Mouse (Mus musculus) limb, embryonic 12.5 days (tissue): Measurements from ENCODE around the gene Fut1. TPM values are rescaled to one million over a fixed set of nuclear protein-coding genes. Genes with fewer than 3 reads are reported as not detected.
"Not testable (repeated sequence)": the region's sequence is repeated elsewhere in the genome, so short reads cannot be mapped to it uniquely, and the experiment has no call there.

Source experiments
- ATAC-seq: fragments of 200-750 bp; cut with Nextera tagmentation; 2 replicates; pipeline ENCODE4 v1.8.0; 2017; ENCODE audit warnings: low read depth, moderate TSS enrichment; ENCODE audit not compliant: insufficient number of reproducible peaks, insufficient read depth, low FRiP score, low TSS enrichment
- H3K27ac ChIP-seq: fragments of 300-500 bp; sonication (generic); 2 replicates; pipeline ENCODE4 v1.5.1; 2016; ENCODE audit warnings: mild to moderate bottlenecking, moderate library complexity
- H3K27me3 ChIP-seq: fragments of 300-500 bp; sonication (generic); 2 replicates; pipeline ENCODE4 v1.6.1; 2016; ENCODE audit warnings: mild to moderate bottlenecking, moderate library complexity
- H3K36me3 ChIP-seq: fragments of 300-500 bp; sonication (generic); 2 replicates; pipeline ENCODE4 v1.6.1; 2016; ENCODE audit warnings: mild to moderate bottlenecking, moderate library complexity
- H3K4me1 ChIP-seq: fragments of 300-500 bp; sonication (generic); replicated peaks from 2 replicates; pipeline ENCODE4 v1.6.1; 2016
- H3K4me2 ChIP-seq: fragments of 300-500 bp; sonication (generic); 2 replicates; pipeline ENCODE4 v1.6.1; 2016; ENCODE audit warnings: mild to moderate bottlenecking, moderate library complexity
- H3K4me3 ChIP-seq: fragments of 300-500 bp; sonication (generic); replicated peaks from 2 replicates; pipeline ENCODE4 v1.5.1; 2016; ENCODE audit warnings: mild to moderate bottlenecking
- H3K9ac ChIP-seq: fragments of 300-500 bp; sonication (generic); replicated peaks from 2 replicates; pipeline ENCODE4 v1.6.1; 2016; ENCODE audit warnings: mild to moderate bottlenecking, moderate library complexity
- H3K9me3 ChIP-seq: fragments of 300-500 bp; sonication (generic); 2 replicates; pipeline ENCODE4 v1.6.1; 2016; ENCODE audit warnings: mild to moderate bottlenecking, moderate library complexity
- WGBS: fragments of 180-500 bp; shearing (Covaris S2); methylation state at CpG from one replicate; pipeline ENCODE4 v1.1.7; 2016; 5-methylcytosine and 5-hydroxymethylcytosine counted together
- polyA plus RNA-seq: library from polyadenylated mRNA; unstranded; fragments of >200 nt; fragmentation: Nextera tagmentation; extraction: Ambion mirVana; gene quantifications from 2 replicates; pipeline ENCODE4 v1.2.1, GENCODE M21; 2016

Fut1 gene
- polyA plus RNA-seq, 1 experiment from 2014 or later: not detected

DNA sequence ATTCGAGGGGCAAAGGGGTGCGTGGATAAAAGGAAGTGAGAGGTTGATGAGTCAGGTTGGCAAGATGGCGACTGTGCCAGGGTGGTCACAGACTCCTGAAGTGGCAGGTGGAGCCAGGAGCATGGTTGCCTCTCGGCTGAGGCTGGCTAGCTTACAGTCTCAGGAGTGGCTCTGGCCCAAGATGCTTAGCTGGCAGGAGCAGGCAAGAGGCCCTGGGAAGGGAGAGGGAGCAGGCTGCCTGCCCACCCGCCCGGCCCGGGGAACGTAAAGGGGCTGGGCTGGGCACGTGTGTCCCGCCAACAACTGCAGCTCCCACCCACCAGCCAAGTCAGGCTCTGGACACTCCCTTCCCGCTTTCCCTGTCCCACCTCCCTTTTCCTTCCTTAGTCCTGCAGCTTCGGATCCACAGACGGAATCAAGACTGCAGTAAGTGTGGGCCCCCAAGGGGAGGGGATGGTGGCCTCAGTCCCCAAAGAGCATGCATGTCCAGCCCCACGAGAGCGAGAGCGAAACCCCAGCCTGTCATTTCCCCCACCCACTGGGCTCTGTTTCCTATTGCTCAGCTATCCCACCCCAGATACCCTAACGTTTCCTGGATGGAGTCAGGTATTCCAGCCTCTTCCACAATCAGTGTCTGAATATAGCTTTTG lies 24.4 kb downstream of the Fut1 start:
- H3K9ac ChIP-seq: 0 out of 2 replicates have a peak overlapping the region, but pooled peaks have one; percentile 2
- H3K4me1 ChIP-seq: peaks cover 49% of the 10 kb centered on the region
- H3K27ac ChIP-seq: 0 out of 2 replicates have a peak overlapping the region, but pooled peaks have one; percentile 37
- peaks cover 6% of the 10 kb centered on the region; the same call in 1 of the 2 replicates for H3K27me3 ChIP-seq
- no peaks in the 10 kb centered on the region for H3K9me3 ChIP-seq
- H3K4me2 ChIP-seq: peak overlapping the region; percentile 64
- no peak for ATAC-seq
- 63% methylated on average over 17 of the region's 17 CpGs for WGBS
- H3K4me3 ChIP-seq: 0 out of 2 replicates have a peak overlapping the region, but pooled peaks have one; percentile 1
- peaks cover 8% of the 10 kb centered on the region; the same call in 1 of the 2 replicates for H3K36me3 ChIP-seq

DNA sequence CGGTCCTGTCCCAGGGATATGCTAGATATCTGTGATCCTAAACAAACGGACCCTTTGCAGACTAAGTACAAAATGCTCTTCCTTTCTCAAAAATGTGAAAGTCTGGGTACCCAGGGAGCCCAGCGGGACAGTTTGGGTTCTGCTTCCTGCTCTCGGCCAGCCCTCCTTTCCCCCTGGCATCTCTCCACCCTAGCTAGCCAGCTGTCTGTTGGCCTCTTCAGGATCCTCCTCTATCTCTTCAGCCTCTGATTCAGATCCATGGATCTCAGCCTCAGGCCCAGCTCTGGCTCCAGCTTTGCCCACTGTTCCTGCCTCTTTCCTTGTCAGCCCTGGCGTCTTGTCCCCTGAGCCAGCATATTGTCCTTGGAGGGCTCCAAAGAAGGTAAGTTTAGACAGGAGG lies 25.0 kb downstream of the Fut1 start:
- 0 out of 2 replicates have a peak, but pooled peaks cover 3% of the 10 kb centered on the region for H3K36me3 ChIP-seq
- no peak overlapping the region for H3K27ac ChIP-seq
- peak overlapping the region; percentile 48; the same call in 1 of the 2 replicates for H3K4me3 ChIP-seq
- 83% methylated on average over 5 of the region's 5 CpGs for WGBS
- peak overlapping the region; percentile 64 for H3K4me2 ChIP-seq
- H3K9me3 ChIP-seq: no peaks in the 10 kb centered on the region
- H3K27me3 ChIP-seq: peaks cover 6% of the 10 kb centered on the region; the same call in 1 of the 2 replicates
- ATAC-seq: no peak
- H3K4me1 ChIP-seq: peaks cover 49% of the 10 kb centered on the region
- no peak overlapping the region for H3K9ac ChIP-seq

DNA sequence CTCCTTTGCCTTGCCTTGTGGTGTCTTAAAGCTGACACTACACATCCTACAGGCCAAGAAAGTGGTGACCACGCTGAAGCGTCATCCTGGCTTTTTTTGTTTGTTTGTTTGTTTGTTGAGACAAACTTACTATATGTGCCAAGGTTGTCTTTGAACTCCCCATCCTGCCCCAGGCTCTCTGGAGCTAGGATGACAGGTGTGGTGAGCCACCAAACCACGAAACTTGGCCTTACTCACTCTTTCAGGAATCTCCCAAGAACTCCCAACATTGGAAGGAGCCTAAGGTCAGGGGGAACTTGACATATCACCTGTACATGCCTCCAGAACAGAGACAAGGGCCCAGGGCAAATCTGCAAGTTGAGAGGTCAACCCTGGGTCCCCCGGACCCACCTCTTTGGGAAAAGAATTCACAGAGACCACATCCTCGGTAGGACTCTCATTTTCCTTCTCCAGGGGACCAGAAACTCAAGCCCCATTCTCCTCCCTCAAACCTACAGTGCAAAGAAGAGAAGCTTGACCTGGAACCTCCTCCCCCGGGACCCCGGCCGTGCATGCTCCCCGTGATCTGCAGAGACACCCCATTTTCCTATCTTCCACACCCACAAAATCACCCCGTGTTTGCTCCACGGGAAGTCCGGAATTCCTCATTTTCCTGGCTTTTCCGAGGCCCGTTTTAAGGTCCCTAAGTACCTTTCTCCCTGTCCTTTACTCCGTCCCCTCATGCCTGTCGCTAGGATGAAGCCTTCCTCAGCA lies 25.6 kb downstream of the Fut1 start:
- H3K4me2 ChIP-seq: peak overlapping the region; percentile 64
- H3K4me1 ChIP-seq: peaks cover 48% of the 10 kb centered on the region
- peak overlapping the region; percentile 89 for H3K27ac ChIP-seq
- H3K9me3 ChIP-seq: no peaks in the 10 kb centered on the region
- H3K4me3 ChIP-seq: peak overlapping the region; percentile 48
- 37% methylated on average over 16 of the region's 16 CpGs for WGBS
- no peaks in the 10 kb centered on the region for H3K36me3 ChIP-seq
- peaks cover 9% of the 10 kb centered on the region; the same call in 1 of the 2 replicates for H3K27me3 ChIP-seq
- no peak for ATAC-seq
- peak overlapping the region; percentile 65 for H3K9ac ChIP-seq

DNA sequence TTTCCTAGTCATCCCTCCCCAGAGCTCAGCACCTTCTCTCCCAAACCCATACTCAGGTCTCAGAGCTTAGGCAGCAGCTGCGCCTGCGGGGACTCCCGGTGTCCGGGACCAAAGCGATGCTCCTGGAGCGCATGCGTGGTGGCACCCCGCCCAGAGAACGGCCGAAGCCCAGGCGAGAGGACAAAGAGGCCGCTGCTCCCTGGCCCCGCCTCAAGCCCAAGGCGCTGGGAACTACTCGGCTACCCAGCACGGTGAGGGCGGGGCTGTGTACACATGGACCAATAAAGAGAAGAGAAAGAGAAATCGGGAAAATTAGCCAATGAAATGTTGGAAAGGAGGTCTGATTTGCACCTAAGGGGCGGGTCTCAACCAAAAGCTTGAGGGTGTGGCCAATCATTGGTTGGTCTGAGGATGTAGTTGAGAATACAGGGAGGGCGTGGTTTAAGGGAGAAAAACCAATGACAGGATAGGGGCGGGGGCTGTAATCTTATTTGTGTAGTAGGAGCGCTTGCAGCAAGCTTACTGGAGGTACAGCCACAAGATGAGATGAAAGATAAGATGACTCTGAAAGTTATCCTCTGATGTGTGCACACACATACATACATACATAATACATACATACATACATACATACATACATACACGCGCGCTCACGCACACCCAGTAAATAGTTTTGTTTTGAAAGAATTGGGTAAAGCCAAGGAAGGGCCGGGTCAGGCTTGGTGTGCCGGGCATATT lies 26.5 kb downstream of the Fut1 start:
- 1% methylated on average over 28 of the region's 28 CpGs for WGBS
- Histone ChIP-seq H3K9ac (peak overlapping the region; percentile 65), H3K4me2 (peak overlapping the region; percentile 64), H3K36me3 (no peaks in the 10 kb centered on the region), H3K27ac (peak overlapping the region; percentile 89), H3K27me3 (peaks cover 9% of the 10 kb centered on the region; the same call in 1 of the 2 replicates), H3K4me3 (peak overlapping the region; percentile 48), H3K4me1 (peaks cover 42% of the 10 kb centered on the region), H3K9me3 (no peaks in the 10 kb centered on the region)
- peak; percentile 89 for ATAC-seq

DNA sequence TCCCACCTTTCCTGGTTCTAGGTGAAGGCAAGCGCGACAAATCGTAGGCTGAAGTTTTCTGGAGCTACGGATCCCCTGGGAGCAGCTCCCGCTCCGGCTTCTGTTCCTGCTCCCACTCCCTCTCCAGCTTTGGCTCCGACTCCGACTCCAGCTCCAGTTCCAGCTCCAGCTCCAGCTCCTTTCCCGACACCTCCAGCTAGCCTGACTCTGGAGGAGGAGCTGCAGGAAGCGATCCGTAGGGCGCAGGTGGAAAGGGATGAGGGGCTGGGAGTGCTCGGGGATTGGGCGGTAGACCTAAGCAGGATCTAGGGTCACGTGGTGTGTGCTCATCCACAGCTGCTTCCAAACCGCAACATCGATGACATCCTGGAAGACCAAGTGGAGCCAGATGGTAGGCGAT lies 27.1 kb downstream of the Fut1 start:
- Histone ChIP-seq H3K9ac (peak overlapping the region; percentile 52), H3K4me3 (peak overlapping the region; percentile 39), H3K27me3 (peaks cover 9% of the 10 kb centered on the region; the same call in 1 of the 2 replicates), H3K9me3 (no peaks in the 10 kb centered on the region), H3K4me1 (peaks cover 38% of the 10 kb centered on the region), H3K27ac (peak overlapping the region; percentile 84), H3K36me3 (no peaks in the 10 kb centered on the region), H3K4me2 (peak overlapping the region; percentile 64)
- 4% methylated on average over 18 of the region's 18 CpGs for WGBS
- peak; percentile 3; the same call in 1 of the 2 replicates for ATAC-seq

DNA sequence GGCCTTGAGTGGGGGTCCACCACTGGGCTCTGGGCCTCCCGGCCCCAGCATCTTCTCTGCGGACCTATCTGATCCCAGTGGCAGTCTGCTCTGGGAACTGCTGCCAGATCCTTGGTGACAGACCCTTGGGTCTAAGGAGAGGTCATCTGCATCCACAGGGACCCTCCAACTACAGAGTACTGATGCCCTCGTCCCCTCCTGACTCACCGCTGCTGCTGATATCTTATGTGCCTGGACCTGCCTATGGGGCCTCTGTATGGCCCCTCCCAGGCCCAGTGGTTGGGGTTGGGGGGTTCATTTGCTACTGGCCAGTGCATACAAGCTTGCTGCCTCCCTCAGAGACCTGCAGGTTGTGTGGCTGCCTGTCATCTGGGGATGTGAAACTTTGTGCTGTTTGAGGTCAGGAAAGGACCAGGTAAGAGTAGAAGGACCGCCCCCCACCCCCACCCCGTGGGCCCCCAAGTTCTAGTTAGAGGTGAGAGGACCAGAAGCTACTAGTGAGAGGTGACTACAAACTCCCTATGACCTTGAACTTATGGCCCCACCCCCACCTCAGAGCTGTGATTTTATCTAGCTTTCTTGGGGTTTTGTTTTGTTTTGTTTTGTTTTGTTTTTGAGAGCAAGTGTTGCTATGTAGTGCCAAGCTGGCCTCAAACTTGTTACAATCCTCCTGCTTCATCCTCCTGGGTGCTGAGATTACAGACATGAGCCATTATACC lies 27.9 kb downstream of the Fut1 start:
- Histone ChIP-seq H3K27ac (peak overlapping the region; percentile 84; the same call in 1 of the 2 replicates), H3K4me2 (peak overlapping the region; percentile 64)
- ATAC-seq: no peak

DNA sequence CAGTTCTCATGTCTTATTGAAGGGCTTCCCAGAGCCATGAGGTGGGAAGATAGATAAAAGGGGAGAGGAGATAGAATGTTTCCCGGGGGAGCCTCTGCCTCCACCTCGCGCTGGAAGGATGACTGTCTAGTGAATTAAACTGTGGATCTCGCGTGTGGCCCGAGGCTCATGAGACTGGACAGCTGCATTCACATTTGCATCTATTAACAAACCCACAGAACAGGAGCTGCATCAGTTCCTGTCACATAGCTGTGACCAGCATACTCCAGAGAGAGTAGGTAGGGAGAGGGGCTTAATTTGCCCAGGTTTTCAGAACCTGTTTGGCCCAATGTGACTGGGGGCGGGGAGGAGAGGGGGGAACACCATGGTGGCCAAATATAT lies 28.5 kb downstream of the Fut1 start:
- ATAC-seq: no peak
- H3K4me2 ChIP-seq: no peak overlapping the region
- WGBS: 88% methylated on average over 7 of the region's 7 CpGs
- H3K27me3 ChIP-seq: peaks cover 9% of the 10 kb centered on the region; the same call in 1 of the 2 replicates
- H3K4me1 ChIP-seq: peaks cover 33% of the 10 kb centered on the region
- no peak overlapping the region for H3K4me3 ChIP-seq
- no peaks in the 10 kb centered on the region for H3K9me3 ChIP-seq
- no peaks in the 10 kb centered on the region for H3K36me3 ChIP-seq
- H3K9ac ChIP-seq: no peak overlapping the region
- no peak overlapping the region for H3K27ac ChIP-seq

More for the DNA sequence above, 27.9 kb downstream of the Fut1 start:
- no peaks in the 10 kb centered on the region for H3K9me3 ChIP-seq
- peaks cover 33% of the 10 kb centered on the region for H3K4me1 ChIP-seq
- H3K36me3 ChIP-seq: no peaks in the 10 kb centered on the region
- H3K4me3 ChIP-seq: peak overlapping the region; percentile 39
- H3K9ac ChIP-seq: peak overlapping the region; percentile 52
- H3K27me3 ChIP-seq: peaks cover 9% of the 10 kb centered on the region; the same call in 1 of the 2 replicates
- WGBS: 67% methylated on average over 6 of the region's 6 CpGs

DNA sequence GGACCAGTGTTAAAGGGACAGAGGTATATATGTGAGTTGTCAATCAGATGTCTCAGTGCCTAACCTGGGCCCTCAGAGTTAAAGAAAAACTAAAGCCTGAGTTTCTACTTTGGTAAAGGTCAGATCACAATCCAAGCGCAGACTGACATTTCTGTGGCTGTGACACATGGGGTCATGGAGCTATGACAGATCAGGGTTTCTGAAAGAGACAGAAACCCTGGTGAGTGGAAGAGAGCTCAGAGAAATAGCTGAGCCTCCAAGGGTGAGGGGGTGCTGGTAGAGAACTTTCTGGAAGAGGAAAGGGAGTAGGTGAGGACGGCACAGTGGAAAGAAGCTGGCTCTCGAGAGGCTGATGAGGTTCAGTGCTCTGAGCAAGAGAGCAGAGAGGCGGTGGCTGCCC lies 29.6 kb downstream of the Fut1 start:
- peaks cover 24% of the 10 kb centered on the region for H3K4me1 ChIP-seq
- no peak overlapping the region for H3K4me3 ChIP-seq
- no peaks in the 10 kb centered on the region for H3K9me3 ChIP-seq
- 75% methylated on average over 4 of the region's 4 CpGs for WGBS
- no peak overlapping the region for H3K27ac ChIP-seq
- H3K27me3 ChIP-seq: 0 out of 2 replicates have a peak, but pooled peaks cover 9% of the 10 kb centered on the region
- no peak for ATAC-seq
- no peaks in the 10 kb centered on the region for H3K36me3 ChIP-seq
- no peak overlapping the region for H3K9ac ChIP-seq
- H3K4me2 ChIP-seq: no peak overlapping the region

DNA sequence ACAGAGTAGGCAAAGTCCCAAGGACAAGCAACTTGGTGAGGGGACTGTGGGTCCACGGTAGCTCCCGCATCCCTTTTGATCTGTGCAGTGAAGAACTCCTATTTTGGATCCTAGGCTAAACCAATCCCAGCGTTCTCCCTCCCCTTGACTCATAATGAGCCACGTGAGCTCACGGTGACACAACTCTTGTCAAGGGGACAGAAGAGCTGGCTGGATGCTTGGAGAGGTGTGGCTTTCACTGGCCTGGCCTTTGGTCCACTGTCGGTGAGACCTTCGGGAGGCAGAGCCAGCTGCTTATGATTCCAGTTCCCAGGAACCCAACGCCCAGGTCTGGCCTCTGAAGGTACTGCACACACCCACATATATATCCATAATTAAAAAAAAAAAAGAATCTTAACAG lies 32.3 kb downstream of the Fut1 start:
- H3K4me3 ChIP-seq: no peak overlapping the region
- H3K4me1 ChIP-seq: peaks cover 7% of the 10 kb centered on the region; the same call in 1 of the 2 replicates
- no peaks in the 10 kb centered on the region for H3K36me3 ChIP-seq
- H3K9ac ChIP-seq: no peak overlapping the region
- H3K4me2 ChIP-seq: no peak overlapping the region
- H3K27ac ChIP-seq: no peak overlapping the region
- H3K27me3 ChIP-seq: 0 out of 2 replicates have a peak, but pooled peaks cover 9% of the 10 kb centered on the region
- no peak for ATAC-seq
- WGBS: 72% methylated on average over 8 of the region's 8 CpGs
- no peaks in the 10 kb centered on the region for H3K9me3 ChIP-seq

DNA sequence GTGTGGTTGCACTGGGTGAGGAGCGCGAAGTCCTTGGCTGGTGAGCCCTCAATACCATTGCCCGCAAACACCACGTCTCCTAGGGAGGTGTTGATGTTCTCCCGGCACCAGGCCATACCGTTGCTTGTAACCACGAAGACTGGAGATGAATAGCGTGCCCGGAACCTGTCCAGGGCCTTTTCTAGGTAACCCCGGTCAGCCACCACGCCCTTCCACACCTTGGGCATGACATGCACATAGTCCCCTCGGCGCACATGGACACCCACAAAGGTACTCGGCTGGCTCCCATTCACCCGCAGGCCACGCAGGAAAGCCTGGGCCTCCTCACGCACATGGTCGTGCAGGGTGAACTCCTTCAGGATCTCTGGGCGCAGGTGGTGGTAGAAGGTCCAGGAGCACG lies 33.4 kb downstream of the Fut1 start:
- not testable (repeated sequence) for ATAC-seq, H3K4me3 ChIP-seq
- WGBS: 91% methylated on average over 20 of the region's 20 CpGs

More for the DNA sequence above, 33.4 kb downstream of the Fut1 start:
- not testable (repeated sequence) for H3K27ac ChIP-seq, H3K36me3 ChIP-seq, H3K9ac ChIP-seq, H3K4me1 ChIP-seq, H3K9me3 ChIP-seq, H3K27me3 ChIP-seq, H3K4me2 ChIP-seq
